Mouse (Mus musculus): ENCODE measurements around the gene Gm28043. TPM values are rescaled to one million over a fixed set of nuclear protein-coding genes. Genes with fewer than 3 reads are reported as not detected.

Gene Gm28043
- polyA plus RNA-seq, 1 experiment from 2014 or later: 2.1 TPM

DNA sequence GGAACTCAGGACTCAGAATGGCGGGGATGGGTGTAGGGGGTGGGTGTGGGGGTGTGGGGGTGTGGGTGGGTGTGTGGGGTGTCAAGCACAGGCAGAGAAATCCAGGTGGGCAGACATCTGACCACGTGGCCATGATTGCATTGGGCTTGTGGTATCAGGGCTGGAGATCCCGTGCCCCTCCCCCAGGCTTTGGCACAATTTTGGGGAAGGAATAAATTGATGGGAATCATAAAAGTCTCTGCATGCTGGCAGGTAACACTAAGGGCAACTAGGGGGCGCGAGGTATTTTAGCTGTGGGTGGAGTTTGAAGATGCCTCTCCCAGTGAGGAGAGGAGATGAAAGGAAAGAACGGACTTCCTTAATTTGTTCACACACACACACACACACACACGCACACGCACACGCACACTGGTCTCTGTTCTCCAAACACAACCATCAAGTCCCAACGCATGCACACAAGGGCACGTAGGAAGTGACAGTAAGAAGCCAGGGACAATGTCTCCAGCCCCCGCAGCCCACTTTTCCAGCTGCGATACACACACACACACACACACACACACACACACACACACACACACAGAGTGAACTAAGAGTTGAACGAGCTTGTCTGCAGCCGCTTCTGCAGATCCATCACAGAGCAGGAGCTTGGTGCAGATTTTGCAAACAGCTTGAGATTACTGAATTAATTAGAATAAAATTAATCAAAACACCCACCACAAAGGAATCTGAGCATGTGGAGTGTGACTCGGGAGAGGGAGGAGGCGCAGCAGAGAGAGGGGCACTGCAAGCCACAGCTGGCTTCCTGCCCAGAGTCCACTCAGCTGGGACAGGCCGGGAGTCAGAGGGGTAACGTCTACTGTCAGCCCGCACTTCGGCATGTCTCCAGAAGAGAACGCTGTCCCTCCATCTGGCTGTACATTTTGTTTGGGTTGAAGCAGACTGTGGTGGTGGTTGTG is 123.5 kb downstream of the Gm28043 start:
- Histone ChIP-seq H3K4me3 (ENCODE audit: control insufficient read depth in 1 of 2, insufficient read depth in 1 of 2, low read depth in 1 of 2, low read length in 2 of 2) (no peak overlapping the region), H3K9ac (ENCODE audit: low read length) (peak overlapping the region; percentile 47; the same call in 1 of the 2 replicates), H3K27me3 (ENCODE audit: control insufficient read depth, insufficient read depth, low read length) (no peaks in the 10 kb centered on the region), H3K9me3 (ENCODE audit: control insufficient read depth, low read length) (no peaks in the 10 kb centered on the region), H3K27ac (replicated peaks in 1 of 2; ENCODE audit: control insufficient read depth in 1 of 2, insufficient read depth in 1 of 2, low read depth in 2 of 2, low read length in 2 of 2) (peak overlapping the region; percentile 50 to 58; a peak in 3 of 4 replicates), H3K36me3 (ENCODE audit: control insufficient read depth, insufficient read depth, low read length) (no peaks in the 10 kb centered on the region), H3K4me1 (ENCODE audit: control insufficient read depth in 2 of 2, insufficient read depth in 2 of 2, low read length in 2 of 2) (peaks cover 20 to 35% of the 10 kb centered on the region in 2 experiments), H3K4me2 (ENCODE audit: low read length) (peak overlapping the region; percentile 41)
- 34% methylated on average over 22 of the region's 22 CpGs for WGBS
- peak; percentile 60; the same call in 1 of the 2 replicates for ATAC-seq (ENCODE audit: insufficient number of reproducible peaks, insufficient read depth, low FRiP score, low read depth)

GRCm38 (mm10) chr17:29747466-29747865 is 132.8 kb downstream of the Gm28043 start:
- H3K27ac ChIP-seq (replicated peaks in 1 of 2; ENCODE audit: control insufficient read depth in 1 of 2, insufficient read depth in 1 of 2, low read depth in 2 of 2, low read length in 2 of 2): no peak overlapping the region
- WGBS: 74% methylated on average over 6 of the region's 6 CpGs
- ATAC-seq (ENCODE audit: insufficient number of reproducible peaks, insufficient read depth, low FRiP score, low read depth): no peak
- H3K9me3 ChIP-seq (ENCODE audit: control insufficient read depth, low read length): no peaks in the 10 kb centered on the region
- no peak overlapping the region for H3K9ac ChIP-seq (ENCODE audit: low read length)
- H3K4me3 ChIP-seq (ENCODE audit: control insufficient read depth in 1 of 2, insufficient read depth in 1 of 2, low read depth in 1 of 2, low read length in 2 of 2): no peak overlapping the region
- H3K36me3 ChIP-seq (ENCODE audit: control insufficient read depth, insufficient read depth, low read length): no peaks in the 10 kb centered on the region
- H3K27me3 ChIP-seq (ENCODE audit: control insufficient read depth, insufficient read depth, low read length): no peaks in the 10 kb centered on the region
- H3K4me2 ChIP-seq (ENCODE audit: low read length): no peak overlapping the region
- H3K4me1 ChIP-seq (ENCODE audit: control insufficient read depth in 2 of 2, insufficient read depth in 2 of 2, low read length in 2 of 2): peaks cover 15 to 22% of the 10 kb centered on the region in 2 experiments

Small RNA genes within 50 kb of the gene (microRNA-seq; reads per million reads assigned to microRNA genes)
- gene Mir7667: not detected

Other genes starting within 250 kb of the Gm28043 start
- 14.1 and 16.5 TPM in 2 replicates for gene Pim1, start 124.1 kb upstream of the Gm28043 start, polyA plus RNA-seq (2014; fragmentation: Nextera tagmentation; extraction: Ambion mirVana)
- not detected in 2 replicates for gene Gm17657, start 65.2 kb upstream of the Gm28043 start, polyA plus RNA-seq (2014; fragmentation: Nextera tagmentation; extraction: Ambion mirVana)
- gene Tbc1d22b, start 65.1 kb upstream of the Gm28043 start, polyA plus RNA-seq (2014; fragmentation: Nextera tagmentation; extraction: Ambion mirVana): 8.1 and 10.2 TPM in 2 replicates
- 0.41 TPM in 1 of 2 replicates, not detected in the other for gene Tmem217, start 62.5 kb upstream of the Gm28043 start, polyA plus RNA-seq (2014; fragmentation: Nextera tagmentation; extraction: Ambion mirVana)
- 49.4 and 51.1 TPM in 2 replicates for gene Rnf8, start 86 bp upstream of the Gm28043 start, polyA plus RNA-seq (2014; fragmentation: Nextera tagmentation; extraction: Ambion mirVana)
- gene Cmtr1, start 45.7 kb downstream of the Gm28043 start, polyA plus RNA-seq (2014; fragmentation: Nextera tagmentation; extraction: Ambion mirVana): 81.3 and 88.1 TPM in 2 replicates
- gene Ccdc167, start 102.2 kb downstream of the Gm28043 start, polyA plus RNA-seq (2014; fragmentation: Nextera tagmentation; extraction: Ambion mirVana): 17.8 and 19.5 TPM in 2 replicates

Measured in heart, embryonic 14.5 days (tissue).